Mouse (Mus musculus): ENCODE data around the gene Serinc2.

- TF ChIP-seq CTCF (IDR thresholded peaks at IDR 0.05; ENCODE audit: borderline replicate concordance, control insufficient read depth, extremely low read depth, insufficient read depth, low read length, poor library complexity) (no peak), POLR2A (IDR thresholded peaks at IDR 0.05; ENCODE audit: control insufficient read depth, extremely low read depth, insufficient read depth, low read length, poor library complexity) (no peak)
Observed at GRCm38 (mm10) chr4:130282856-130283255, 3.9 kb upstream of the Serinc2 start.

Data from thymus, adult 2 months (tissue).